Mouse (Mus musculus) stomach, postnatal 0 days (tissue): ENCODE results near the gene Tent5b. TPM values are rescaled to one million over a fixed set of nuclear protein-coding genes. Genes with fewer than 3 reads are reported as not detected.

Experiments
- ATAC-seq: fragments of 200-750 bp; cut with Nextera tagmentation; 2 replicates; pipeline ENCODE4 v1.8.0; 2017; ENCODE audit not compliant: low FRiP score, low TSS enrichment
- DNase-seq: peaks from one replicate; pipeline ENCODE4 v3.0.0-alpha.2; 2016; ENCODE audit warnings: low spot score
- H3K27ac ChIP-seq: fragments of 300-500 bp; sonication (generic); replicated peaks from 2 replicates; pipeline ENCODE4 v1.5.1; 2014; ENCODE audit warnings: mild to moderate bottlenecking, control low read depth
- H3K27me3 ChIP-seq: fragments of 300-500 bp; sonication (generic); 2 replicates; pipeline ENCODE4 v1.6.1; 2014; ENCODE audit warnings: low read length; ENCODE audit not compliant: control insufficient read depth, insufficient read depth
- H3K36me3 ChIP-seq: fragments of 300-500 bp; sonication (generic); 2 replicates; pipeline ENCODE4 v1.6.1; 2014; ENCODE audit warnings: low read length, mixed read lengths; ENCODE audit not compliant: control insufficient read depth, insufficient read depth
- H3K4me1 ChIP-seq: fragments of 300-500 bp; sonication (generic); replicated peaks from 2 replicates; pipeline ENCODE4 v1.6.1; 2014; ENCODE audit warnings: antibody characterized with exemption; ENCODE audit not compliant: control insufficient read depth, insufficient read depth
- H3K4me2 ChIP-seq: fragments of 300-500 bp; sonication (generic); replicated peaks from 2 replicates; pipeline ENCODE4 v1.6.1; 2014; ENCODE audit warnings: low read depth, mild to moderate bottlenecking, control low read depth, moderate library complexity
- H3K4me3 ChIP-seq: fragments of 300-500 bp; sonication (generic); 2 replicates; pipeline ENCODE4 v1.5.1; 2014; ENCODE audit warnings: low read depth, low read length, control low read depth
- H3K9ac ChIP-seq: fragments of 300-500 bp; sonication (generic); 2 replicates; pipeline ENCODE4 v1.6.1; 2014; ENCODE audit warnings: mild to moderate bottlenecking, low read length, control low read depth, mixed read lengths
- H3K9me3 ChIP-seq: fragments of 300-500 bp; sonication (generic); 2 replicates; pipeline ENCODE4 v1.6.1; 2016; ENCODE audit warnings: low read length; ENCODE audit not compliant: control insufficient read depth
- CTCF ChIP-seq: IDR thresholded peaks from 2 replicates; pipeline ENCODE4 v1.5.1; 2016; ENCODE audit warnings: antibody characterized with exemption, low read depth, mild to moderate bottlenecking, moderate library complexity
- EP300 ChIP-seq: optimal IDR thresholded peaks from 2 replicates; pipeline ENCODE3; 2016; ENCODE audit warnings: antibody characterized with exemption
- WGBS: fragments of 180-500 bp; shearing (Covaris S2); extraction: QIAGEN DNeasy Blood & Tissue Kit; methylation state at CpG from one replicate; pipeline ENCODE4 v1.1.7; 2014; 5-methylcytosine and 5-hydroxymethylcytosine counted together
- polyA plus RNA-seq: library from polyadenylated mRNA; unstranded; fragments of >200 nt; fragmentation: Nextera tagmentation; extraction: Ambion mirVana; gene quantifications from 2 replicates; pipeline ENCODE4 v1.2.1, GENCODE M21; 2015

Gene Tent5b
- polyA plus RNA-seq, 1 experiment from 2014 or later = 34.0 TPM

GRCm38 (mm10) chr4:133473833-133474232 lies 6.1 kb upstream of the Tent5b start:
- Histone ChIP-seq H3K4me2 (no peak overlapping the region), H3K27ac (no peak overlapping the region), H3K9ac (no peak overlapping the region), H3K9me3 (no peaks in the 10 kb centered on the region), H3K36me3 (no peaks in the 10 kb centered on the region), H3K4me1 (no peaks in the 10 kb centered on the region), H3K4me3 (no peak overlapping the region), H3K27me3 (no peaks in the 10 kb centered on the region)
- ATAC-seq (no peak), DNase-seq (no peak)
- 48% methylated on average over 2 of the region's 2 CpGs for WGBS
- TF ChIP-seq CTCF = peak; percentile 56
- no peak for TF ChIP-seq EP300

GRCm38 (mm10) chr4:133480185-133480537 lies 229 bp downstream of the Tent5b start:
- Histone ChIP-seq H3K9ac (peak overlapping the region; percentile 63), H3K4me3 (peak overlapping the region; percentile 47), H3K9me3 (no peaks in the 10 kb centered on the region), H3K4me1 (peaks cover 6% of the 10 kb centered on the region; the same call in 1 of the 2 replicates), H3K27ac (peak overlapping the region; percentile 49; the same call in 1 of the 2 replicates), H3K27me3 (no peaks in the 10 kb centered on the region), H3K36me3 (no peaks in the 10 kb centered on the region), H3K4me2 (peak overlapping the region; percentile 60)
- DNase-seq (no peak), ATAC-seq (no peak)
- WGBS = 5% methylated on average over 31 of the region's 34 CpGs
- no peak for TF ChIP-seq EP300
- TF ChIP-seq CTCF = no peak

- peak overlapping the region; percentile 47 for H3K4me3 ChIP-seq
- no peaks in the 10 kb centered on the region for H3K27me3 ChIP-seq
- DNase-seq (no peak), ATAC-seq (no peak)
- peak overlapping the region; percentile 60 for H3K4me2 ChIP-seq
- no peaks in the 10 kb centered on the region for H3K36me3 ChIP-seq
- TF ChIP-seq EP300 (no peak), CTCF (no peak)
- H3K9ac ChIP-seq = peak overlapping the region; percentile 63
- H3K9me3 ChIP-seq = no peaks in the 10 kb centered on the region
- peaks cover 6% of the 10 kb centered on the region; the same call in 1 of the 2 replicates for H3K4me1 ChIP-seq
- 57% methylated on average over 6 of the region's 6 CpGs for WGBS
- no peak overlapping the region; the same call in 1 of the 2 replicates for H3K27ac ChIP-seq
Observed at GRCm38 (mm10) chr4:133480754-133481153, 822 bp downstream of the Tent5b start.

GRCm38 (mm10) chr4:133481488-133481887 lies 1.6 kb downstream of the Tent5b start:
- no peak for TF ChIP-seq EP300
- no peak for TF ChIP-seq CTCF
- no peaks in the 10 kb centered on the region for H3K36me3 ChIP-seq
- H3K9me3 ChIP-seq = no peaks in the 10 kb centered on the region
- ATAC-seq (no peak), DNase-seq (peak; percentile 41)
- 0 out of 2 replicates have a peak overlapping the region, but pooled peaks have one; percentile 31 for H3K9ac ChIP-seq
- H3K4me3 ChIP-seq = no peak overlapping the region; the same call in 1 of the 2 replicates
- H3K4me2 ChIP-seq = no peak overlapping the region
- 19% methylated on average over 4 of the region's 4 CpGs for WGBS
- H3K27me3 ChIP-seq = no peaks in the 10 kb centered on the region
- peak overlapping the region; percentile 45 for H3K27ac ChIP-seq
- peaks cover 6% of the 10 kb centered on the region; the same call in 1 of the 2 replicates for H3K4me1 ChIP-seq

GRCm38 (mm10) chr4:133482479-133482878 lies 2.5 kb downstream of the Tent5b start:
- no peak for TF ChIP-seq EP300
- TF ChIP-seq CTCF = no peak
- WGBS = 64% methylated on average over 3 of the region's 3 CpGs
- no peak overlapping the region for H3K9ac ChIP-seq
- H3K27ac ChIP-seq = peak overlapping the region; percentile 45; the same call in 1 of the 2 replicates
- DNase-seq (no peak), ATAC-seq (no peak)
- H3K9me3 ChIP-seq = no peaks in the 10 kb centered on the region
- H3K27me3 ChIP-seq = no peaks in the 10 kb centered on the region
- H3K36me3 ChIP-seq = no peaks in the 10 kb centered on the region
- no peak overlapping the region for H3K4me2 ChIP-seq
- peaks cover 6% of the 10 kb centered on the region; the same call in 1 of the 2 replicates for H3K4me1 ChIP-seq
- H3K4me3 ChIP-seq = no peak overlapping the region

GRCm38 (mm10) chr4:133484266-133485025 lies 4.5 kb downstream of the Tent5b start:
- Histone ChIP-seq H3K4me2 (peak overlapping the region; percentile 41), H3K4me3 (0 out of 2 replicates have a peak overlapping the region, but pooled peaks have one; percentile 1), H3K36me3 (no peaks in the 10 kb centered on the region), H3K27ac (peak overlapping the region; percentile 78), H3K9me3 (no peaks in the 10 kb centered on the region), H3K27me3 (no peaks in the 10 kb centered on the region), H3K9ac (peak overlapping the region; percentile 41), H3K4me1 (peaks cover 6% of the 10 kb centered on the region; the same call in 1 of the 2 replicates)
- peak; percentile 18; the same call in 1 of the 2 replicates for TF ChIP-seq CTCF
- TF ChIP-seq EP300 = peak; percentile 28
- DNase-seq = peak; percentile 77
- WGBS = 14% methylated on average over 22 of the region's 22 CpGs
- ATAC-seq = peak; percentile 29; the same call in 1 of the 2 replicates
